Mouse (Mus musculus): ENCODE measurements at regions not wholly inside any gene's neighbourhood (a gene's known extent, or its start where the extent isn't known, plus 50 kb on each side); places are given as distances from the start of the nearest gene placed in this dataset.

DNA sequence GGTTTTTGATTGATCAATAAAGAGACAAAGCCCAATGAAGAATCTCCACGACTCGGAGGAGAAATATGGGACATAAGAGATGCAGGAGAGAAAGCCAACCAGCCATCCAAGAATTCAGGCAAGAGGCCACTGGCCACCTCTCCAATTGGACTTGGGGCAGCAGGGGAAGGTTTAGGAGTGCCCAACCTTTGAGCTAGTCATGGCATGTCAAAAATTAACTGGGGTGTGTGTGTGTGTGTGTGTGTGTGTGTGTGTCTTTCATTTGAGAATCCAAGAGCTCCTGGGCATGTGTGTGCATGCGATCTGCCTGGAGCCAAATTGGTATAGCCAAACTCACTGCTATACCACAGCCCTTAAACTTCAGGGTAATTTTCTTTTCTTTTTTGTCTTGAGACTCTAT, 51.6 kb upstream of the Cecr2 start:
- no peak for DNase-seq

- DNase-seq: no peak
These were observed 53.8 kb upstream of the Cecr2 start for GRCm38 (mm10) chr6:120612346-120612745.

DNA sequence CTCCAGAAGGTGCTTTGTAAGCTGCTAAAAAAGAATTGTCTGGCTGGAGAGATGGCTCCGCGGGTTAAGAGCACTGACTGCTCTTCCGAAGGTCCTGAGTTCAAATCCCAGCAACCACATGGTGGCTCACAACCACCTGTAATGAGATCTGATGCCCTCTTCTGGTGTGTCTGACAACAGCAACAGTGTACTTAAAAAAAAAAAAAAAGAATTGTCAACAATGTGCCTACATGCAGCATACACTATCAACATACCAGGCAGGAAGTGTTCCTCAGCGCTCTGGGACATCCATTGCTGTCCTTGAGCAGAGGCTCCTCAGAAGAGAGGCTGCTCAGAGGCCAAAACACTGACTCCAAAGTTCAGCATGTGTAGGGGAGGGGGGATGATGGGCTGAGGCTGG, 56.3 kb upstream of the Cecr2 start:
- no peak for DNase-seq

DNA sequence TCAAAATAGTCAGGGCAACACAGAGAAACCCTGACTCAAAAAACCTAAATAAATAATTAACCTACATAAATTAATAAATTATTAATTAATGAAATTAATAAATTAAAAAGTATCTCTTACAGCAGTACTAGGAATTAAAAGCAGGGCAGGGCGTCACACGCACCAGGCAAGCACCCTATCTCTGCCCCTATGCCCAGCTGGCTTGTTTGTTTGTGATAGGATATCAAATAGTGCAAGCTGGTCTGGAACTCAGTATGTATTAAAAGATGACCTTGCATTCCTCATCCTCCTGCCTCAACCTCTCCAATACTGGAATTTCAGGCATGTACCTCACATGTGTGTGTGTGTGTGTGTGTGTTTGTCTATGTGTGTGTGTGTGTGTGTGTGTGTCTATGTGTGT, 60.7 kb upstream of the Cecr2 start:
- DNase-seq: no peak

DNA sequence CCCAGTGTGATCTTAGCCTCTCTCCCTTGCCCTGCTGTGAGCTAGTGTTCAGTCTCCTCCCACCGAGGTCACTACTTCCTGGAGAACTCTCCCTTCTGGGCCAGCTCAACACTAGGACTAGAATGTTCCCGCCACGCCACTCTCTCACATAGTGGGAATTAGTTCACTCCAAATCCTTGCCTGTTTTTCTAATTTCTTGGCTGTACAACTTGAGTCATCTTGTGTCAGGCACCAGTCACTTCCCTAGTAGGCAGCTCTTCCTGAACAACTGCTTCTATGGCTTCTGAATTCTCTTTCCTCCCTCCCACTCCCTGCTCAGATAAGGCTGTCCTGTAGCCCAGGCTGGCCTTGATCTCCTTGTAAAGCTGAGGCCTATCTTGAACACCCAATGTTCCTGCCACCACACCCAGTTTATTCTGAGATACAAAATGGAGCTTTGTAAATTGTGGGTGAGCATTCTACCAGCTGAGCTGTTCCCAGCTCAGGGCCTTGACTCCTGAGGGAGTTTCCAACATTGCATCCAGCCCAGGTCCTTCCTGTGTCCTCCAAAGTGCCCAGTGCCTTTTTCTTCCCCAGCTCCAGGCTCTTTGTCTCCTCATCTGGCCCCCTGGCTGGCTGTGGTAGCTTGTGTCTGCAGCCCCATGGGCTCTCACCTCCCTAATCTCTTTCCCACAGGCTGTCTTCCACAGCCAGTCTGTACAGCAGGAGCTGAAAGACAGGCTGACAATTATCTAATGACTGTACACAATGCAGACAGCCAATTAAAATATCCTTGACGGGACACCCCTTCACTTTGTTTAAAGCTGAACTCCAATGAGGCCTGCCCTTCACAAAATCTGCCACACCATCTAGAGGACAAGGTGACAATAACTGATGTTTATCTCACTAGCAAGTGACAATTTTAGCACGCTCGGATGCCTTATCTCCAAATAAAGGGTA, 61.9 kb upstream of the Cecr2 start:
- DNase-seq: no peak

DNA sequence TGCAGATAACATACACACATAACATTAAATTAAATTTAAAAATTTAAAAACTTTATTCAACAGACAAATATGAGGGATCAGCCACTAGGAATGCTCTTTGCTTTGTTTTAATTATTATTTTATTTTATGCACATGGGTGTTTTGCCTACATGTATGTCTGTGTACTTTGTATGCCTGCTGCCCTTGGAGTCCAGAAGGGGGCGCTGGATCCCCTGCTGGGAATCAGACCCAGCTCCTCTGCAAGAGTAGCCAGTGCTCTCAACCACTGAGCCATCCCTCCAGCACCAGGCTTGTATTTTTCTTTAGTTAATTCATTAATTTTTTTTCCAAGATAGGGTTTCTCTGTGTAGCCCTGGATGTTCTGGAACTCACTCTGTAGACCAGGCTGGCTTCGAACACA, 62.7 kb upstream of the Cecr2 start:
- DNase-seq: no peak

GRCm38 (mm10) chr6:120600376-120600775, 65.8 kb upstream of the Cecr2 start:
- no peak for DNase-seq

- no peak for DNase-seq
These were observed 67.4 kb upstream of the Hdhd5 start for GRCm38 (mm10) chr6:120598471-120598870.

DNA sequence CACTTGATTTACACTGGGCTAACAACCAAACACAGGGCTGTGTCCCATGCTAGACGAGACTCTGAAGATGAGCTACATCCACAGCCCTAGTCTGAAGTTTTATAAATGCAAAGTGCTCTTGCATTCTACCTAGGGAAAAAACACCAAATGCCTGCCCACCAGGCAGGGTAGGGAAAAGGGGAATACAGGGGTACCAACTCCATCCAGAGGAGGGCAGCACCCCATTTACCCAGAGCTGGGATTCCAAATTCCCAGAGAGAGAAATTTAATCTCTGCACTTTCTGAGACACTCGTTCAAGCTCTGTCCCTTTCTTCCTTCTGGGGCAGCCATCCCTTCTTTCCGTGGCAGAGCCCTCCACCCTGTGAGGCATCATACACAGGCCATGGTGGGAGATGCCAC, 66.8 kb upstream of the Hdhd5 start:
- no peak for DNase-seq

- no peak for DNase-seq
These were observed 65.6 kb upstream of the Hdhd5 start for GRCm38 (mm10) chr6:120596717-120597116.

GRCm38 (mm10) chr6:120594463-120594862, 63.3 kb upstream of the Hdhd5 start:
- DNase-seq: no peak

DNA sequence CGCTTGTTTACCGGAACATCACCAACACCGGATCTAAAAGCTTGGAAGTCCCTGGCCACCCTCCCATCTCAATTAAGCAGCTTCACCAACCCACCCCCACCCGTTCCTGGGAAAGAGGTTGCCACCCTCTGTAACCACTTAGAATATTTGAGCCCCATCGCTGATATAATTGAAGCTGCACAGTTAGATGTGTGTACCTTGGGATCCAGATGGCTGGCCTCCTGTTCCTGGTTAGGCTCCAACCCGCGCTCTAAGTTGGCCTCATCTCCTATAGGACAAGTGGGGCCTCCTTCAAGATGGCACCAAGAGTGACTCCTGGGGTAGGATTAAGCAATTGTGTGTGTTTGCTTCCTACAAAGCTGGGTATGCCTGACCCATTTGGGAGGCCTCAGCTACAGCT, 61.6 kb upstream of the Hdhd5 start:
- peak; percentile 52 for DNase-seq

DNA sequence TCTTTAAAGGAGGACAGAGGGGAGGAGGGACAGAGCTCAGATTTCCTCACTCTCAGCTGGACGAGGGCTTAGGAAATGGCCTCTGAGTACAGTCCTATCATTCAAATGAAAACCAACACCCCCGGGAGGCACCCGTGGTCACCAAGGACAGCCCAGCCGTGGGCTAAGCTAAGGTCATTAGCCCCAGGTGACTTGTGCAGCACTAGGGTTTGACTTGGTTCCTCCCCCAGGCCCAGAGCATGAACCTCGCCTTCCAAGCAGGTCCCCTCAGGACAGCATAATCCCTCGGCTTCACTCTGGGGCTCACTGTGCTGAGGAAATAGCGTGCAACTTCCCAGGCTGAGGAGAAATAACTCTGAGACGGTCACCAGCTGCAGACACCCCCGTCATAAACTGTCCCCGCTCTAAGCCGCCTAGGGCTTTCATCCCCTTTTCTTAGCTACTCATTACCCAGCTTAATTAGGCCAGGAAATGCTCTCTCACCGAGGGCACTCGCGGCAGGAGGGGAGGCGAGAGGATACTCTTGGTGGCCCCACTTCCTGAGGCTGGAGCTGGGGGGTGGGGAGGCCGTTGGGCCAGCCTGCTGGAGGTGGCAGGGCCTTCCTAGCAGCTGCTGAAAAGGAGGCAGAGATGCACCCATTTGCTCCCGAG, 61.0 kb upstream of the Hdhd5 start:
- DNase-seq: no peak

DNA sequence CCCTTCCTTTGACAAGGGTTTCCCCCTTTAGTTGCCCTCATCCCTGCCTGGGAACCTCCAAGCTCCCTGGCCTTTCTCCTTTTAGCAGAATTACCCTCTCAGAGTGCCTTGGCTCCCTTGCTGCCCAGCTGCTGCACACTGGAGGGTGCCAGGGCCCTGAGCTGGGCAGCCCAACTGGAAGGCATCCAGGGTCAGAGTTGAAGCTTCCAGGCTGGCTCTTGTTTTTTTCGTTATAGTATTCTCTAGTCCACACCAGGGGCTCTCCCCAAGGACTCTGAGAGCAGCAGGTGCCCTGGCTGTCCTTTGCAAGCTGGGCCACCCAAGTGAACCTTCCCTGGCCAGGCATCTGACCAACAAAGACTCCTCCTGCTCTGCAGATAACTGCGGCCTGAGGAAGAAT, 59.1 kb upstream of the Hdhd5 start:
- DNase-seq: no peak

DNA sequence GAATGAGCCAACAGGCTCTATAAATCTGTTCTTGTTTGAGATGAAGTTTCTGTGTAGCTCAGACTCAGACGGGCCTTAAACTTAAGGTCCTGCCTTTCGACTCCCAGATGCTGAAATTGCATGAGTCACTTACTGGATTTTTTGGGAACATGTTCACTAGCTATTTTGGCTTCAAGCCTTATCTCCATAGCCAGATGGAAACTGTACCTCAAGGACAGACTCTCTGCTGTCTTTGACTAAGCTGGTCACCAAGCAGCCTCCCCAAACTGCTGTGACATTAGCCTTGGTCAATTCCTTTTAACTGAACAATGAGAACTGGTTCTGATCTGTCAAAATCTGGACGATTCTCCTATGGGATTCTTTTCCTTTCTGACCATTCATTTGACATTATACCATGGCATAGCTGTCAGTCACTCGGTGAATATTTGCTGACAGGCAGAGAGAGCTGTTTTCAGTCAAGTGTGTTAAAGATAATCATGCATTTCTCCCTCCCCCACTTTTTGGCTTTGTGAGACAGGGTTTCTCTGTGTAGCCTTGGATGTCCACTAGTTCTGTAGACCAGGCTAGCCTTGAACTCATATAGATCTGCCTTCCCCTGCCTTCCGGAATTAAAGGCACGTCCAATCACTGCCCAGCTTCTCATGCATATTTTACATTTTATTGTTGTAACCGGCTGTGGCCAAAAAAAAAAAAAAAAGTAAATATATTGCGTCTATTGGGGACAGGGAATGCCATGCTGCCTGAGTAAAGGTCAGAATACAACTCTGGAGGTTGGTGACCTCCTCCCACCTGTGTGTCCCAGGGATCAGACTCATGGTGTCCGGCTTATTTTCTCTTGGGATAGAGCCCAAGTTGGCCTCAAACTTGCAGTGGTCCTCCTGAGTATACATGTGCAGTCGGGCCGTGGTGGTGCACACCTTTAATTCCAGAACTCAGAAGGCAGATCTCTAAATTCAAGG, 57.9 kb upstream of the Hdhd5 start:
- no peak for DNase-seq

DNA sequence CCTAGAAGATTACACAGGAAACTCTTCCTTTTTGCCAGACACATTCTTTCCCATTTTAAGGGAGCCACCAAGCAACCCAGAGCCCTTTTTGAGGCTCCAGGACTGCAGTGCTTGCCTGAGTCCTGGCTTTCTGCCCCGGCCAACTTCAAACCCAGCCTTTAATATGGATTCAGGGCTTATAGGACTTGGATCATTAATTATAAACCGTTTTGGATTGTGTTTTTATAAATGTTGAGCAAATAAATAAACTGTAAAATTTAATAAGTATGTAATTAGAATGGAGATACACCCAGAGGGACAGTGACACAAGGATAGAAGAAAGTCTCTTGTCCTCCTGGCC, 54.8 kb upstream of the Hdhd5 start:
- DNase-seq: no peak

DNA sequence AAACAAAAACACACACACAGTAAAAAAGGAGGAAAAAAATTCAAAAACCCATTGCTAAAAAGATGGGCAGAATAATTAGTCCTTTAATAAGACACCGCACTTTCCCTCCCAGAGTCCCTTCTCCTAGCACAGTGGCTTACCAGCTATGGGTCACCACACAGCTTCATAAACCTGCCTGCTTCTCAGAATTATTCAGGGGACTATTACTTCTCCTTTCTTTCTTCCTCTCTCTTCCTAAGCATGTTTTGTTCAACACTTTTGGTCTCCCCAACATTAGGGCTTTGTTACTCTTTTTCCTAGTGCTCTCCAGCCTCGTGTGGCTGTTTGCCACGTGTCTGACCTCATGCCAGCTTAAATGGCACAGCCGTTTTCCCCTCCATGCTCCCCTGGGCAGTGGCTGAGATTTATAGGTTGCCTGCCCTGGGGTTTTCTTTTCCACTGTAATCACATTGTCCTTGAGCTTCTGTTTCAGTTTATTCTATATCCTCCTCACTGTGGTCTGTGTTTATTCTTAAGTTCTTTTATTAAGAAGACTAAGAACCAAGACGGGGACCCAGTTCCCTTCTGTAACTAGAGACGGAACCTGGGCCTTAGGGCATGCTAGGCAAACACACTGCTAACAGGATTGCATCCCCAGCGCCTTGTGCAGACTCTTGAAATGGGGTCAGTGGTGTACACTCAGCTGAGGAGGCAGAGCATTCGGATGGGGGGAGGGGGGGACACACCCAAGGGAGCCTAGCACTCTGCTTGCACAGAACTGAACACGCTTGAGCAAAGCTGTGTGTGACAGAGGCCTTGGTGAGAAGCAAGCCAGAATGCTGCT, 54.2 kb upstream of the Hdhd5 start:
- DNase-seq: no peak

DNA sequence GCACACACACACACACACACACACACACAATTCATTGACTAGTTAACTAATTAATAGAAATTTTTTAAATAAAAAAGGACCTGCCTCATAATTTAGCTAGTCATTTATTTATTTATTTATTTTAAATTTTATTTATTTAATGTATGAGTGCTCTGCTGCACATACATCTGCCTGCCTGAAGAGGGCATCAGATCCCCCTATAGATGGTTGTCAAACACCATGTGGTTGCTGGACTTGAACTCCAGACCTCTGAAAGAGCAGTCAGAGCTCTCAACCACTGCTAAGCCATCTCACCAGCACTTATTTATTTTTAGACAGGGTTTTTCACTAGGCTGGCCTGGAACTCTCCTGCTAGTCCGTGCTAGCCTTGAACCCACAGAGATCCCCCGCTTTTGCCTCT, 50.6 kb upstream of the Hdhd5 start:
- no peak for DNase-seq

All from cerebellum, adult 9-10 months (tissue).